Mouse (Mus musculus) CH12.LX (cell line): ENCODE results near the gene Tagln3. TPM values are rescaled to one million over a fixed set of nuclear protein-coding genes. Genes with fewer than 3 reads are reported as not detected.
A peak's percentile ranks its signal among the peaks of the same experiment; 100 is the strongest.

Source experiments
- DNase-seq: peaks from one replicate; pipeline ENCODE4 v3.0.0-alpha.2; 2013; ENCODE audit errors: extremely low read depth
- H3K27ac ChIP-seq: 2 replicates; pipeline ENCODE4 v1.5.1; 2012; ENCODE audit warnings: low read depth, mild to moderate bottlenecking, control low read depth, moderate library complexity; ENCODE audit not compliant: insufficient read depth
- H3K27me3 ChIP-seq: replicated peaks from 2 replicates; pipeline ENCODE3; 2012; ENCODE audit warnings: inconsistent platforms
- H3K36me3 ChIP-seq, 2 experiments: replicated peaks in 1 of 2; 2 replicates each; pipeline versions ENCODE3 to v1.6.1; 2012; ENCODE audit warnings: inconsistent platforms in 1 of 2, low read length in 1 of 2, mild to moderate bottlenecking in 1 of 2, mixed read lengths in 1 of 2, moderate library complexity in 1 of 2; ENCODE audit not compliant: control insufficient read depth in 1 of 2, insufficient read depth in 1 of 2
- H3K4me1 ChIP-seq, 2 experiments: 2 replicates each; pipeline ENCODE4 v1.6.1; 2012; ENCODE audit warnings: inconsistent platforms in 1 of 2, moderate library complexity in 1 of 2; ENCODE audit not compliant: insufficient read depth in 2 of 2, control insufficient read depth in 1 of 2
- H3K4me2 ChIP-seq: 2 replicates; pipeline ENCODE4 v1.6.1; 2012; ENCODE audit warnings: low read depth, mild to moderate bottlenecking, control low read depth; ENCODE audit not compliant: poor library complexity, insufficient read depth, severe bottlenecking
- H3K4me3 ChIP-seq, 3 experiments: fragments of 150-350 bp in 1 of 3; sonication (generic) in 1 of 3; replicated peaks in 1 of 3; 2 replicates each; pipeline versions ENCODE3 to v1.5.1; 2011 to 2012; ENCODE audit warnings: low read depth in 2 of 3, low read length in 2 of 3, mild to moderate bottlenecking in 2 of 3, moderate library complexity in 2 of 3, control low read depth in 1 of 3, improper control_type of control experiment in 1 of 3, inconsistent platforms in 1 of 3, mixed read lengths in 1 of 3; ENCODE audit not compliant: poor library complexity in 1 of 3
- H3K79me2 ChIP-seq: replicated peaks from 2 replicates; pipeline ENCODE4 v1.6.1; 2012; ENCODE audit warnings: mild to moderate bottlenecking, moderate library complexity; ENCODE audit not compliant: control insufficient read depth, poor library complexity, insufficient read depth, severe bottlenecking; ENCODE audit errors: extremely low read depth
- H3K9ac ChIP-seq: 2 replicates; pipeline ENCODE4 v1.6.1; 2012; ENCODE audit warnings: low read depth, mild to moderate bottlenecking, control low read depth, moderate library complexity; ENCODE audit not compliant: insufficient read depth
- H3K9me3 ChIP-seq: replicated peaks from 2 replicates; pipeline ENCODE3; 2012; ENCODE audit warnings: low read length, inconsistent platforms, mixed read lengths
- BHLHE40 ChIP-seq: IDR thresholded peaks from 2 replicates; pipeline ENCODE4 v1.6.1; 2011; ENCODE audit warnings: mild to moderate bottlenecking, low read depth, low read length, improper control_type of control experiment
- CHD1 ChIP-seq: IDR thresholded peaks from 2 replicates; pipeline ENCODE4 v1.6.1; 2012; ENCODE audit warnings: low read depth, low read length, improper control_type of control experiment, inconsistent platforms
- CHD2 ChIP-seq: IDR thresholded peaks from 2 replicates; pipeline ENCODE4 v1.6.1; 2011; ENCODE audit warnings: low read length, improper control_type of control experiment
- CTCF ChIP-seq, 2 experiments: IDR thresholded peaks in 1 of 2; conservative IDR thresholded peaks in 1 of 2; 2 replicates each; pipeline ENCODE4 v1.5.1; 2011 to 2012; ENCODE audit warnings: low read depth in 2 of 2, low read length in 2 of 2, improper control_type of control experiment in 1 of 2, inconsistent platforms in 1 of 2, mild to moderate bottlenecking in 1 of 2, moderate library complexity in 1 of 2
- ELF1 ChIP-seq: IDR thresholded peaks from 2 replicates; pipeline ENCODE4 v1.6.1; 2014; ENCODE audit warnings: low read depth, mild to moderate bottlenecking, inconsistent platforms, low read length, improper control_type of control experiment
- EP300 ChIP-seq: IDR thresholded peaks from 2 replicates; pipeline ENCODE4 v1.6.1; 2011; ENCODE audit warnings: low read length, improper control_type of control experiment
- ETS1 ChIP-seq: conservative IDR thresholded peaks from 2 replicates; pipeline ENCODE4 v1.6.1; 2012; ENCODE audit warnings: low read depth, mild to moderate bottlenecking, inconsistent platforms, low read length, improper control_type of control experiment, moderate library complexity
- GABPA ChIP-seq: IDR thresholded peaks from 2 replicates; pipeline ENCODE4 v1.6.1; 2012; ENCODE audit warnings: low read depth, low read length, improper control_type of control experiment, inconsistent platforms; ENCODE audit not compliant: insufficient replicate concordance
- HCFC1 ChIP-seq: IDR thresholded peaks from 2 replicates; pipeline ENCODE4 v1.6.1; 2012; ENCODE audit warnings: low read depth, mild to moderate bottlenecking, inconsistent platforms, low read length, improper control_type of control experiment
- IRF4 ChIP-seq: IDR thresholded peaks from 2 replicates; pipeline ENCODE4 v1.6.1; 2014; ENCODE audit warnings: low read depth, mild to moderate bottlenecking, inconsistent platforms, low read length, improper control_type of control experiment
- JUND ChIP-seq: conservative IDR thresholded peaks from 2 replicates; pipeline ENCODE4 v1.6.1; 2011; ENCODE audit warnings: low read depth, low read length, improper control_type of control experiment
- MAZ ChIP-seq: IDR thresholded peaks from 2 replicates; pipeline ENCODE4 v1.6.1; 2012; ENCODE audit warnings: low read depth, mild to moderate bottlenecking, inconsistent platforms, low read length, improper control_type of control experiment, moderate library complexity
- MEF2A ChIP-seq: IDR thresholded peaks from 2 replicates; pipeline ENCODE4 v1.6.1; 2014; ENCODE audit warnings: low read depth, mild to moderate bottlenecking, inconsistent platforms, low read length, improper control_type of control experiment, borderline replicate concordance
- MXI1 ChIP-seq: IDR thresholded peaks from 2 replicates; pipeline ENCODE4 v1.6.1; 2011; ENCODE audit warnings: mild to moderate bottlenecking, low read depth, low read length, improper control_type of control experiment
- MYC ChIP-seq: IDR thresholded peaks from 2 replicates; pipeline ENCODE4 v1.6.1; 2011; ENCODE audit warnings: low read depth, mild to moderate bottlenecking, improper control_type of control experiment, low read length
- POLR2A ChIP-seq: IDR thresholded peaks from 2 replicates; pipeline ENCODE4 v1.6.1; 2011; ENCODE audit warnings: low read depth, mild to moderate bottlenecking, improper control_type of control experiment, low read length
- RAD21 ChIP-seq: IDR thresholded peaks from 2 replicates; pipeline ENCODE4 v1.6.1; 2011; ENCODE audit warnings: low read depth, mild to moderate bottlenecking, low read length, improper control_type of control experiment, moderate library complexity
- SIN3A ChIP-seq: IDR thresholded peaks from 2 replicates; pipeline ENCODE4 v1.6.1; 2012; ENCODE audit warnings: low read length, improper control_type of control experiment, inconsistent platforms
- SMC3 ChIP-seq: IDR thresholded peaks from 2 replicates; pipeline ENCODE4 v1.6.1; 2011; ENCODE audit warnings: low read depth, low read length, improper control_type of control experiment
- TBP ChIP-seq: conservative IDR thresholded peaks from 2 replicates; pipeline ENCODE4 v1.6.1; 2011; ENCODE audit warnings: low read depth, low read length, improper control_type of control experiment
- TCF12 ChIP-seq: IDR thresholded peaks from 2 replicates; pipeline ENCODE4 v1.6.1; 2014; ENCODE audit warnings: low read depth, mild to moderate bottlenecking, inconsistent platforms, low read length, improper control_type of control experiment
- UBTF ChIP-seq: IDR thresholded peaks from 2 replicates; pipeline ENCODE4 v1.6.1; 2012; ENCODE audit warnings: low read depth, mild to moderate bottlenecking, inconsistent platforms, low read length, improper control_type of control experiment, moderate library complexity
- USF1 ChIP-seq: IDR thresholded peaks from 2 replicates; pipeline ENCODE4 v1.6.1; 2014; ENCODE audit warnings: low read depth, mild to moderate bottlenecking, inconsistent platforms, low read length, improper control_type of control experiment
- ZC3H11A ChIP-seq: IDR thresholded peaks from 2 replicates; pipeline ENCODE4 v1.6.1; 2012; ENCODE audit warnings: low read depth, mild to moderate bottlenecking, inconsistent platforms, low read length, improper control_type of control experiment
- ZMIZ1 ChIP-seq: IDR thresholded peaks from 2 replicates; pipeline ENCODE4 v1.6.1; 2012; ENCODE audit warnings: low read depth, mild to moderate bottlenecking, inconsistent platforms, low read length, improper control_type of control experiment
- ZNF384 ChIP-seq: IDR thresholded peaks from 2 replicates; pipeline ENCODE4 v1.6.1; 2012; ENCODE audit warnings: low read depth, low read length, improper control_type of control experiment, inconsistent platforms
- dilution Hi-C: fragments of 300-500 bp; cut with MboI; formaldehyde crosslinking; loops from 2 replicates; pipeline ENCODE4 v1.14.3; 2020; ENCODE audit warnings: low sequenced_read_pairs; ENCODE audit not compliant: extremely low pct_unique_long_range_greater_than_20kb, extremely low pct_ligation_motif_present
- in situ Hi-C: fragments of 300-500 bp; cut with MboI; formaldehyde crosslinking; loops from 3 replicates; pipeline ENCODE4 v1.14.3; 2019; ENCODE audit warnings: low sequenced_read_pairs, low pct_ligation_motif_present, low pct_unique_long_range_greater_than_20kb, mixed read lengths
- polyA plus RNA-seq: library from polyadenylated mRNA; unstranded; fragments of >175 nt; gene quantifications from 2 replicates; pipeline ENCODE4 v1.2.1, GENCODE M21; 2012; ENCODE audit warnings: low read depth; ENCODE audit not compliant: insufficient read length
- total RNA-seq, 2 experiments: library from RNA; depleted of rRNA; stranded (reverse); fragments of 300-350 nt in 1 of 2; fragments of >200 nt in 1 of 2; gene quantifications; 2 replicates each; pipeline ENCODE4 v1.2.3; 2012 to 2014

Tagln3 gene
- total and polyA plus RNA-seq, 3 experiments, result 0.17 to 0.69 (median 0.19) TPM

DNA sequence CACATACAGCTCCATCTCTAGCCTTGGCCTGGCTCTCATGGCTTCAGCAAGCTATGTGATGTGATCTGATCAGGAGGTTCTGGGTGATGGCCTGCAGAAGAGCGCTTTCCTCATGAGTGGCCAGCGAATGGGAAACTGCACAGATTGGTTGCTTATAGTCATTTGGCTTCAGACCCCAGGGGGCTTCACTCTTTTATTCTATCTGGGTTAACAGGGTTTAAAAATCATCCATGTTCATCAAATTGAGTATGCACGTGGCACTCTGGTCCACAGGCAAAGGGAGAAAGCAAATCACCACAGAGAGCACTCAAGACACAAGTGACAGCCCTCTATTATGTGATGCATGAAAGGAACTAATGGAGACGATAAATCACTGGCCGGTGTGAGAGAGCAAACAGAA, 11.1 kb downstream of the Tagln3 start:
- H3K9me3 ChIP-seq, result no peaks in the 10 kb centered on the region
- no peak overlapping the region for H3K4me2 ChIP-seq
- H3K36me3 ChIP-seq, result peaks cover under 1 to 37% of the 10 kb centered on the region in 2 experiments
- H3K4me3 ChIP-seq, result no peak overlapping the region
- H3K4me1 ChIP-seq, result peaks cover 0 to 6% of the 10 kb centered on the region in 2 experiments; a peak in 1 of 4 replicates
- TF ChIP-seq EP300 (no peak), MYC (no peak), TCF12 (no peak), MEF2A (no peak), GABPA (no peak), CHD1 (no peak), ZMIZ1 (no peak), POLR2A (no peak), TBP (no peak), ETS1 (no peak), HCFC1 (no peak)
- H3K27me3 ChIP-seq, result no peaks in the 10 kb centered on the region
- DNase-seq, result no peak
- H3K27ac ChIP-seq, result no peak overlapping the region
- no peaks in the 10 kb centered on the region for H3K79me2 ChIP-seq
- dilution Hi-C loops, result no loop called here
- in situ Hi-C loops, result no loop called here
- H3K9ac ChIP-seq, result no peak overlapping the region

DNA sequence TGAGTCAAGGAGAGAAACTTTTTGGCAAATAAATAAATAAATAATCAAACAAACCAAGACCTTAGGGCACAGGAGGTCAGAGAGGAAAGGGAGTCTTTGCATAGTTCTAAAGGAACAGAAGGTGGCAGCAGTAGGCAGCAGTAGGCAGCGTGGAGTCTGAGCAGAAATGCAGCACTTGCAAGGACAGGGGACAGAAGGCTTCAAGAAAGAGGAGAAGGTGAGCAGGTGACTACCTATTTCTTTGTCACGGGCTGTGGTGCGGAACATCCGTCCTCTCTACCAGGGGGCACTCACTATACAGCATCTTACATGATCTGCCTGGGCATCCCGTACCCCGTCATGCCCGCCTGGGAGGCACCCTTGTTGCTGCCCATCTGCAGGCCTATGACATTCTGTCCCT, 13.1 kb downstream of the Tagln3 start:
- Histone ChIP-seq H3K4me1 (peaks cover 0 to 6% of the 10 kb centered on the region in 2 experiments; a peak in 1 of 4 replicates), H3K4me2 (no peak overlapping the region), H3K36me3 (peaks cover 0 to 23% of the 10 kb centered on the region in 2 experiments), H3K9me3 (no peaks in the 10 kb centered on the region), H3K27ac (no peak overlapping the region), H3K79me2 (no peaks in the 10 kb centered on the region), H3K4me3 (no peak overlapping the region), H3K9ac (no peak overlapping the region), H3K27me3 (no peaks in the 10 kb centered on the region)
- in situ Hi-C loops (no loop called here), dilution Hi-C loops (no loop called here)
- peak; percentile 20 for DNase-seq
- TF ChIP-seq CTCF (conservative IDR thresholded peaks at IDR 0.05 in 1 of 2, IDR thresholded peaks at IDR 0.05 in 1 of 2; ENCODE audit: low read depth in 2 of 2, low read length in 2 of 2), result peak in 1 of 2 experiments; percentile 67; a peak in 2 of 4 replicates
- peak; percentile 59 for TF ChIP-seq RAD21
- TF ChIP-seq SMC3, result peak; percentile 34
- no peak for TF ChIP-seq BHLHE40

DNA sequence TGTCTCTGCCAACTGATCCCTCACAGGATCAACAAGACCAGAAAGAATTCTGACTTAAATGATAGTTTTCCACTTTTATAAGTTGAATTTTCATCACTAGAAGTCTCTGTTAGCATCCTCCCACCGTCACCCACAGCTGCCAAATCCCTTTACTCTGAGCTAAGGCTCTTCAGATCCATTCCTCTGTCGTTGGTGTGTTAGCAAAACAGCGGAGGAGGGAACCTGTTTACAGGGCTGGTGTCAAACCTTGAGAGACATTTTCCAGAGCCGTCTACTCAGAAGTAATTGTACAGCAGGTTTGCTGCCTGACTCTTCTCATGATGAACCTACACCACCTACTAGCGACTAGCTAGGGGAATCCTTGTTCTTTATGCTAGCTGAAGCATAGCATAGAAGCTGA, 25.1 kb downstream of the Tagln3 start:
- Histone ChIP-seq H3K9me3 (no peaks in the 10 kb centered on the region), H3K27me3 (no peaks in the 10 kb centered on the region), H3K4me3 (no peak overlapping the region), H3K79me2 (no peaks in the 10 kb centered on the region), H3K4me2 (no peak overlapping the region), H3K9ac (no peak overlapping the region), H3K27ac (no peak overlapping the region), H3K4me1 (peaks cover 0 to 4% of the 10 kb centered on the region in 2 experiments; a peak in 1 of 4 replicates), H3K36me3 (no peaks in the 10 kb centered on the region)
- dilution Hi-C loops (no loop called here), in situ Hi-C loops (no loop called here)
- TF ChIP-seq ZMIZ1 (no peak), MAZ (no peak), HCFC1 (no peak), ELF1 (no peak), TCF12 (no peak), MYC (no peak), CHD1 (no peak), ZC3H11A (no peak), SMC3 (no peak), UBTF (no peak), ZNF384 (no peak), RAD21 (no peak), CHD2 (no peak), JUND (no peak), USF1 (no peak), SIN3A (no peak), TBP (no peak), GABPA (no peak), IRF4 (no peak), MXI1 (no peak)
- TF ChIP-seq, all 38 proteins: peak for 0
- DNase-seq, result no peak
